Mouse (Mus musculus): ENCODE data around the gene Adamtsl3. TPM values are rescaled to one million over a fixed set of nuclear protein-coding genes. Genes with fewer than 3 reads are reported as not detected.
A peak's percentile ranks its signal among the peaks of the same experiment; 100 is the strongest.

Adamtsl3 gene
- total and polyA plus RNA-seq, 3 experiments: 2.0 to 9.2 (median 6.2) TPM

- intact Hi-C loops (cut with DNase I): no loop called here
- no peak for DNase-seq
- Histone ChIP-seq H3K4me3 (no peak overlapping the region), H3K36me3 (ENCODE audit: control insufficient read depth, insufficient read depth, low read length) (no peaks in the 10 kb centered on the region; the same call in 1 of the 2 replicates), H3K27me3 (ENCODE audit: control insufficient read depth, insufficient read depth, low read length) (no peaks in the 10 kb centered on the region), H3K27ac (no peak overlapping the region), H3K79me2 (replicated peaks; ENCODE audit: control insufficient read depth, insufficient read depth, low read length) (no peaks in the 10 kb centered on the region), H3K9ac (ENCODE audit: low read depth, low read length) (no peak overlapping the region), H3K4me1 (ENCODE audit: control insufficient read depth, insufficient read depth, low read length) (no peaks in the 10 kb centered on the region; the same call in 1 of the 2 replicates)
- 86% methylated on average over 2 of the region's 2 CpGs for WGBS
- TF ChIP-seq POLR2A (IDR thresholded peaks at IDR 0.05; ENCODE audit: insufficient read depth, low read depth, low read length) (no peak), EP300 (IDR thresholded peaks at IDR 0.05; ENCODE audit: insufficient read depth, low read depth, low read length) (no peak), CTCF (IDR thresholded peaks at IDR 0.05) (no peak)
These were observed 11.2 kb downstream of the Adamtsl3 start for GRCm38 (mm10) chr7:82346706-82347105.

- no peak for TF ChIP-seq POLR2A (IDR thresholded peaks at IDR 0.05; ENCODE audit: insufficient read depth, low read depth, low read length)
- TF ChIP-seq CTCF (IDR thresholded peaks at IDR 0.05): no peak
- intact Hi-C loops (cut with DNase I): no loop called here
These were observed 14.3 kb downstream of the Adamtsl3 start for GRCm38 (mm10) chr7:82349796-82350195.

GRCm38 (mm10) chr7:82350421-82350820, 14.9 kb downstream of the Adamtsl3 start:
- Histone ChIP-seq H3K79me2 (replicated peaks; ENCODE audit: control insufficient read depth, insufficient read depth, low read length) (no peaks in the 10 kb centered on the region), H3K4me3 (no peak overlapping the region), H3K27me3 (ENCODE audit: control insufficient read depth, insufficient read depth, low read length) (no peaks in the 10 kb centered on the region), H3K9ac (ENCODE audit: low read depth, low read length) (no peak overlapping the region), H3K36me3 (ENCODE audit: control insufficient read depth, insufficient read depth, low read length) (no peaks in the 10 kb centered on the region), H3K27ac (no peak overlapping the region), H3K4me1 (ENCODE audit: control insufficient read depth, insufficient read depth, low read length) (no peaks in the 10 kb centered on the region)
- WGBS: 78% methylated on average over 3 of the region's 3 CpGs
- no peak for TF ChIP-seq EP300 (IDR thresholded peaks at IDR 0.05; ENCODE audit: insufficient read depth, low read depth, low read length)
- no peak for TF ChIP-seq CTCF (IDR thresholded peaks at IDR 0.05)
- no peak for TF ChIP-seq POLR2A (IDR thresholded peaks at IDR 0.05; ENCODE audit: insufficient read depth, low read depth, low read length)
- intact Hi-C loops (cut with DNase I): no loop called here
- DNase-seq: peak in 1 of 2 experiments; percentile 27

More at GRCm38 (mm10) chr7:82349796-82350195, 14.3 kb downstream of the Adamtsl3 start:
- Histone ChIP-seq H3K4me1 (ENCODE audit: control insufficient read depth, insufficient read depth, low read length) (no peaks in the 10 kb centered on the region), H3K4me3 (no peak overlapping the region), H3K79me2 (replicated peaks; ENCODE audit: control insufficient read depth, insufficient read depth, low read length) (no peaks in the 10 kb centered on the region), H3K27me3 (ENCODE audit: control insufficient read depth, insufficient read depth, low read length) (no peaks in the 10 kb centered on the region), H3K36me3 (ENCODE audit: control insufficient read depth, insufficient read depth, low read length) (no peaks in the 10 kb centered on the region), H3K27ac (no peak overlapping the region), H3K9ac (ENCODE audit: low read depth, low read length) (no peak overlapping the region)
- WGBS: 84% methylated on average over 7 of the region's 7 CpGs
- no peak for DNase-seq

- Histone ChIP-seq H3K4me1 (ENCODE audit: control insufficient read depth, insufficient read depth, low read length) (no peaks in the 10 kb centered on the region; the same call in 1 of the 2 replicates), H3K79me2 (replicated peaks; ENCODE audit: control insufficient read depth, insufficient read depth, low read length) (no peaks in the 10 kb centered on the region), H3K36me3 (ENCODE audit: control insufficient read depth, insufficient read depth, low read length) (no peaks in the 10 kb centered on the region), H3K4me3 (no peak overlapping the region), H3K9ac (ENCODE audit: low read depth, low read length) (no peak overlapping the region), H3K27me3 (ENCODE audit: control insufficient read depth, insufficient read depth, low read length) (no peaks in the 10 kb centered on the region), H3K27ac (no peak overlapping the region)
- TF ChIP-seq EP300 (IDR thresholded peaks at IDR 0.05; ENCODE audit: insufficient read depth, low read depth, low read length): no peak
- intact Hi-C loops (cut with DNase I): no loop called here
- WGBS: 70% methylated on average over 5 of the region's 5 CpGs
- DNase-seq: no peak
These were observed 23.7 kb downstream of the Adamtsl3 start for GRCm38 (mm10) chr7:82359146-82359545.

GRCm38 (mm10) chr7:82359674-82360073, 24.2 kb downstream of the Adamtsl3 start:
- H3K9ac ChIP-seq (ENCODE audit: low read depth, low read length): no peak overlapping the region
- H3K79me2 ChIP-seq (replicated peaks; ENCODE audit: control insufficient read depth, insufficient read depth, low read length): no peaks in the 10 kb centered on the region
- WGBS: 65% methylated on average over 5 of the region's 5 CpGs
- no peaks in the 10 kb centered on the region for H3K27me3 ChIP-seq (ENCODE audit: control insufficient read depth, insufficient read depth, low read length)
- H3K36me3 ChIP-seq (ENCODE audit: control insufficient read depth, insufficient read depth, low read length): no peaks in the 10 kb centered on the region
- no peak overlapping the region; the same call in 1 of the 2 replicates for H3K27ac ChIP-seq
- intact Hi-C loops (cut with DNase I): no loop called here
- no peaks in the 10 kb centered on the region; the same call in 1 of the 2 replicates for H3K4me1 ChIP-seq (ENCODE audit: control insufficient read depth, insufficient read depth, low read length)
- H3K4me3 ChIP-seq: no peak overlapping the region
- DNase-seq: peak; percentile 59 to 60
- TF ChIP-seq EP300 (IDR thresholded peaks at IDR 0.05; ENCODE audit: insufficient read depth, low read depth, low read length) (no peak), CTCF (IDR thresholded peaks at IDR 0.05) (no peak), POLR2A (IDR thresholded peaks at IDR 0.05; ENCODE audit: insufficient read depth, low read depth, low read length) (no peak)

- 85% methylated on average over 4 of the region's 4 CpGs for WGBS
- no peak for DNase-seq
- TF ChIP-seq POLR2A (IDR thresholded peaks at IDR 0.05; ENCODE audit: insufficient read depth, low read depth, low read length) (no peak), CTCF (IDR thresholded peaks at IDR 0.05) (no peak), EP300 (IDR thresholded peaks at IDR 0.05; ENCODE audit: insufficient read depth, low read depth, low read length) (no peak)
- intact Hi-C loops (cut with DNase I): no loop called here
- Histone ChIP-seq H3K9ac (ENCODE audit: low read depth, low read length) (no peak overlapping the region), H3K36me3 (ENCODE audit: control insufficient read depth, insufficient read depth, low read length) (no peaks in the 10 kb centered on the region), H3K27me3 (ENCODE audit: control insufficient read depth, insufficient read depth, low read length) (no peaks in the 10 kb centered on the region), H3K27ac (no peak overlapping the region; the same call in 1 of the 2 replicates), H3K4me1 (ENCODE audit: control insufficient read depth, insufficient read depth, low read length) (no peaks in the 10 kb centered on the region; the same call in 1 of the 2 replicates), H3K79me2 (replicated peaks; ENCODE audit: control insufficient read depth, insufficient read depth, low read length) (no peaks in the 10 kb centered on the region), H3K4me3 (no peak overlapping the region)
These were observed 24.7 kb downstream of the Adamtsl3 start for GRCm38 (mm10) chr7:82360186-82360585.

Data from heart, adult 2 months (tissue).